Mouse (Mus musculus) liver, embryonic 16.5 days (tissue): ENCODE measurements at regions not wholly inside any gene's neighbourhood (a gene's known extent, or its start where the extent isn't known, plus 50 kb on each side); places are given as distances from the start of the nearest gene placed in this dataset.

Source experiments
- ATAC-seq: fragments of 200-750 bp; cut with Nextera tagmentation; 2 replicates; pipeline ENCODE4 v1.8.0; 2017; ENCODE audit warnings: low read depth, mild to moderate bottlenecking, moderate number of reproducible peaks, moderate library complexity
- H3K27ac ChIP-seq: fragments of 300-500 bp; sonication (generic); 2 replicates; pipeline ENCODE4 v1.5.1; 2014; ENCODE audit warnings: mild to moderate bottlenecking, low read length
- H3K27me3 ChIP-seq: fragments of 300-500 bp; sonication (generic); 2 replicates; pipeline ENCODE4 v1.6.1; 2014; ENCODE audit warnings: low read depth, low read length, mixed read lengths; ENCODE audit not compliant: control insufficient read depth, insufficient read depth
- H3K36me3 ChIP-seq: fragments of 300-500 bp; sonication (generic); 2 replicates; pipeline ENCODE4 v1.6.1; 2014; ENCODE audit warnings: mild to moderate bottlenecking; ENCODE audit not compliant: control insufficient read depth, insufficient read depth
- H3K4me1 ChIP-seq: fragments of 300-500 bp; sonication (generic); 2 replicates; pipeline ENCODE4 v1.6.1; 2014; ENCODE audit warnings: low read depth, low read length, mixed read lengths; ENCODE audit not compliant: control insufficient read depth
- H3K4me2 ChIP-seq: fragments of 300-500 bp; sonication (generic); 2 replicates; pipeline ENCODE4 v1.6.1; 2014; ENCODE audit warnings: low read depth, low read length, mixed read lengths
- H3K4me3 ChIP-seq: fragments of 300-500 bp; sonication (generic); 2 replicates; pipeline ENCODE4 v1.5.1; 2014; ENCODE audit warnings: low read depth, mild to moderate bottlenecking, low read length
- H3K9ac ChIP-seq: fragments of 300-500 bp; sonication (generic); 2 replicates; pipeline ENCODE4 v1.6.1; 2014; ENCODE audit warnings: low read depth, low read length
- H3K9me3 ChIP-seq: fragments of 300-500 bp; sonication (generic); replicated peaks from 2 replicates; pipeline ENCODE4 v1.6.1; 2016; ENCODE audit warnings: low read length; ENCODE audit not compliant: control insufficient read depth
- WGBS: fragments of 180-500 bp; shearing (Covaris S2); extraction: QIAGEN DNeasy Blood & Tissue Kit; methylation state at CpG from one replicate; pipeline ENCODE4 v1.1.7; 2014; ENCODE audit not compliant: insufficient replicate concordance; 5-methylcytosine and 5-hydroxymethylcytosine counted together

DNA sequence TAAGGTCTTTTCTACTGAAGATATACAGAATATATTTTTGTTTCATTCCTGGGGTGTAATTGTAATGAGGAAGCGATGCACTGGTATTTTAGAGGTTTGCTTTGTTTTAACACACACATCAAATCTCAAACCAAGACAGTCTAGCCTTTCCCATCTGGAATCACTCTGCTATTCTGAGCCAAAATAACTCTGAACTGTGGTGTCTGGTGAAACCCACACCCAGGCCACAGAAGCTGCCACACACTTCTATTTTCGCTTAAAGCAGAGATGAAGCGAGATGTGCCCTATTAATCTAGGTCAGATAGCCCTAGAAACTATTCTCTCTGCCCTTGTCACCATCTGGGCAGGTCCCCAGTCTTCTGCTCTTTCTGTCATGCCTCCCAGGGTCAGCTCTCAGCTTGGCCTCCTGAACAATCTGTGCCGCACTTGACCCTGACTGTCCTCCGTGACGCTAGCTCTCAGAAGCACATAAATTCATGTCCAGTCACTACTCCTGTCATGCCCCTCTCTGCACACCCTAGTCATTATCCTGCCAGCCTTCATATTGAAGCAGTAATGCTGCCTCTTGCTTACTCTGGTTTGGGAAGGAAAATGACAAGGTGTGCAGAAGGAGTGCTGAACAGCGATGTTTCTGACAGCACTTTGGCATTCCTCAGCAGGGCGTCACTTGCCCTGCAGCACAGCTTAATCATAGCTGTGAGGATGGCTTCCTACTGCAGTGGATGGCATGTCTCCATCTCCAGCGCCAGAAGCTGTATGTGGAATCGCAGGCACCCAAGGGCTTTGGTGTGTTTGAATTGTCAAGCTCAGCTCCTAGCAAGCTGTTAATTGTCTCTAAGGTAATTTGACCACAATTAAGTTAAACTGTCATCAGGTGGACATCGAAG lies 57.1 kb upstream of the Snx19 start:
- Histone ChIP-seq H3K36me3 (no peaks in the 10 kb centered on the region), H3K4me2 (no peak overlapping the region), H3K9ac (no peak overlapping the region), H3K27ac (no peak overlapping the region), H3K9me3 (no peaks in the 10 kb centered on the region), H3K4me3 (no peak overlapping the region), H3K4me1 (no peaks in the 10 kb centered on the region), H3K27me3 (no peaks in the 10 kb centered on the region)
- WGBS: 67% methylated on average over 11 of the region's 11 CpGs
- no peak for ATAC-seq

DNA sequence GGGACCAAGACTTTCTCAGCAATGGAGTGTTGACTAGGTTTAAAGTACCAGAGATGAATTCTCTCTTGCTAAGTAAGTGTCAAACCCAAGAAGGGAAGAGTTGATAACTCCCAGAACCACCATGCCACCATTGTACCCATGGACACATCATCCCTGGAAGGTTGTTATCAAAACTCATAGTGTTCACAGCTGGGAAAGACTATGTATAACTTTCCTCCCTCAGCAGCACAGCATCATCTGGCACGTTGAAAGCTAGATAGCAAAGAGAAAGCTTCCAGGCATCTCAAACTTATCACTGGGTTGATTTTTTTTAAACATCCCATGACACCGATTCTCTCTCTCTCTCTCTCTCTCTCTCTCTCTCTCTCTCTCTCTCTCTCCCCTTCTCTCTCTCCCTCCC lies 56.1 kb upstream of the Snx19 start:
- no peak overlapping the region for H3K27ac ChIP-seq
- H3K4me1 ChIP-seq: no peaks in the 10 kb centered on the region
- H3K4me2 ChIP-seq: no peak overlapping the region
- H3K27me3 ChIP-seq: no peaks in the 10 kb centered on the region
- ATAC-seq: no peak
- H3K36me3 ChIP-seq: no peaks in the 10 kb centered on the region
- H3K4me3 ChIP-seq: no peak overlapping the region
- WGBS: 60% methylated on average over 2 of the region's 2 CpGs
- H3K9ac ChIP-seq: no peak overlapping the region
- no peaks in the 10 kb centered on the region for H3K9me3 ChIP-seq

DNA sequence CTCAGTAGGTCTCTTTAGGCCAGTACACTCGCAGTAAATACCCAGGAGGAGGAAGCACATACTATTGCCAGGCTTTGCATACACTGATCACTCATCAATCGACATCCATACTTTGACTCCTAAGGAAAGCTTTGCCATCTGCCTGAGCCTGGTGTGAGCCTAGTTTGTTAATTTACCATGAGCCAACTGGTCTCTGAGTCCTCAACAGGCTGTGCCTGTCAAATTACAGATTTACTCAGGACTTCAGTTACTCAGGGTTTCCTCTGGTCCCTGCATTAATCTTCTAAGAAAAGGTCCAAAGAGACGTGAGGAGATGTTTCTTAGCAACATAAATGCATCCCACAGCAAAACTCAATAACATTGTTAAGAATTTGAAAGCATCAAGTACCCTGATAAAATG lies 50.0 kb upstream of the Snx19 start:
- Histone ChIP-seq H3K36me3 (no peaks in the 10 kb centered on the region), H3K27me3 (no peaks in the 10 kb centered on the region)

More for the DNA sequence above, 50.0 kb upstream of the Snx19 start:
- H3K4me1 ChIP-seq: no peaks in the 10 kb centered on the region
- WGBS: 54% methylated on average over 3 of the region's 3 CpGs
- H3K4me2 ChIP-seq: no peak overlapping the region
- H3K9me3 ChIP-seq: no peaks in the 10 kb centered on the region
- H3K4me3 ChIP-seq: no peak overlapping the region
- no peak for ATAC-seq
- H3K9ac ChIP-seq: no peak overlapping the region
- no peak overlapping the region for H3K27ac ChIP-seq
